Mouse (Mus musculus): ENCODE results near the gene Nme8.

DNA sequence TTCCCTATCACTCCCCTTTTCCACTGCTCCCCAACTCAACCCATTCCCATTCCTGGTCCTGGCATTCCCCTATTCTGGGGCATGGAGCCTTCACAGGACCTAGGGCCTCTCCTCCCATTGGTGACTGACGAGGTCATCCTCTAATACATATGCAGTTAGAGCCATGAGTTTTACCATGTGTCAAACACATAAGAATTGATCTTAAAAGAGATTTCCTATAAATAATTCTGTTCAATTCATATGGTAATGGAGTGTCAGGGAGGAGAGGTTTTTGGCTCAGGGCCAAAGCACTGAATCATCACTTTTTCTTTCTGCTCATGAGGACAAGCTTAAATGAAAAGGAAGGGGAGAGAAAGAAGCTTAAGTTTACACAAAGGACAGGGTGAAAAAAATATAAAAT lies 85.2 kb downstream of the Nme8 start:
- TF ChIP-seq POLR2A (IDR thresholded peaks at IDR 0.05; ENCODE audit: low read depth, low read length) (no peak), CTCF (conservative IDR thresholded peaks at IDR 0.05; ENCODE audit: insufficient read depth, insufficient read length, low read depth, low read length) (no peak)

Measured in kidney, adult 2 months (tissue).